Mouse (Mus musculus): ENCODE results near the gene Stmn3. TPM values are rescaled to one million over a fixed set of nuclear protein-coding genes. Genes with fewer than 3 reads are reported as not detected.

The Stmn3 gene
- polyA plus RNA-seq, 1 experiment from 2014 or later = 0.27 TPM

- DNase-seq (ENCODE audit: low spot score) = no peak
Measured at GRCm38 (mm10) chr2:181286629-181287337, 27.5 kb downstream of the Stmn3 start.

GRCm38 (mm10) chr2:181279968-181280367 is 34.3 kb downstream of the Stmn3 start:
- DNase-seq (ENCODE audit: low spot score) = no peak

GRCm38 (mm10) chr2:181277866-181278265 is 36.4 kb downstream of the Stmn3 start:
- no peak for DNase-seq (ENCODE audit: low spot score)

GRCm38 (mm10) chr2:181276766-181277165 is 37.5 kb downstream of the Stmn3 start:
- DNase-seq (ENCODE audit: low spot score) = no peak

- no peak for DNase-seq (ENCODE audit: low spot score)
Measured at GRCm38 (mm10) chr2:181274639-181275038, 39.7 kb downstream of the Stmn3 start.

- no peak for DNase-seq (ENCODE audit: low spot score)
Measured at GRCm38 (mm10) chr2:181273829-181274228, 40.5 kb downstream of the Stmn3 start.

- no peak for DNase-seq (ENCODE audit: low spot score)
Measured at GRCm38 (mm10) chr2:181272092-181272491, 42.2 kb downstream of the Stmn3 start.

- DNase-seq (ENCODE audit: low spot score) = no peak
Measured at GRCm38 (mm10) chr2:181266839-181267238, 47.5 kb downstream of the Stmn3 start.

Other genes starting within 250 kb of the Stmn3 start
- gene Kcnq2, start 179.2 kb downstream of the Stmn3 start, polyA plus RNA-seq (2015; fragmentation: Nextera tagmentation; extraction: Ambion mirVana) = 0.07 and 0.10 TPM in 2 replicates
- gene Eef1a2, start 157.5 kb downstream of the Stmn3 start, polyA plus RNA-seq (2015; fragmentation: Nextera tagmentation; extraction: Ambion mirVana) = not detected in 2 replicates
- gene Ppdpf, start 127.3 kb downstream of the Stmn3 start, polyA plus RNA-seq (2015; fragmentation: Nextera tagmentation; extraction: Ambion mirVana) = 270 and 288 TPM in 2 replicates
- gene Ptk6, start 111.7 kb downstream of the Stmn3 start, polyA plus RNA-seq (2015; fragmentation: Nextera tagmentation; extraction: Ambion mirVana) = 0.03 and 0.05 TPM in 2 replicates
- 0.24 and 0.30 TPM in 2 replicates for gene Srms, start 101.3 kb downstream of the Stmn3 start, polyA plus RNA-seq (2015; fragmentation: Nextera tagmentation; extraction: Ambion mirVana)
- 0.39 and 0.54 TPM in 2 replicates for gene Fndc11, start 94.5 kb downstream of the Stmn3 start, polyA plus RNA-seq (2015; fragmentation: Nextera tagmentation; extraction: Ambion mirVana)
- 5.0 TPM in 2 replicates for gene Helz2, start 72.5 kb downstream of the Stmn3 start, polyA plus RNA-seq (2015; fragmentation: Nextera tagmentation; extraction: Ambion mirVana)
- 11.8 and 14.1 TPM in 2 replicates for gene Gmeb2, start 26.5 kb downstream of the Stmn3 start, polyA plus RNA-seq (2015; fragmentation: Nextera tagmentation; extraction: Ambion mirVana)
- 31.9 and 37.6 TPM in 2 replicates for gene Rtel1, start 5.2 kb upstream of the Stmn3 start, polyA plus RNA-seq (2015; fragmentation: Nextera tagmentation; extraction: Ambion mirVana)
- 36.4 and 37.6 TPM in 2 replicates for gene Zgpat, start 50.4 kb upstream of the Stmn3 start, polyA plus RNA-seq (2015; fragmentation: Nextera tagmentation; extraction: Ambion mirVana)
- 55.8 and 68.0 TPM in 2 replicates for gene Arfrp1, start 50.9 kb upstream of the Stmn3 start, polyA plus RNA-seq (2015; fragmentation: Nextera tagmentation; extraction: Ambion mirVana)
- 35.7 and 40.7 TPM in 2 replicates for gene Lime1, start 65.6 kb upstream of the Stmn3 start, polyA plus RNA-seq (2015; fragmentation: Nextera tagmentation; extraction: Ambion mirVana)
- 2.4 and 2.8 TPM in 2 replicates for gene Zbtb46, start 144.9 kb upstream of the Stmn3 start, polyA plus RNA-seq (2015; fragmentation: Nextera tagmentation; extraction: Ambion mirVana)
- gene Abhd16b, start 178.7 kb upstream of the Stmn3 start, polyA plus RNA-seq (2015; fragmentation: Nextera tagmentation; extraction: Ambion mirVana) = 0.14 TPM in 1 of 2 replicates, not detected in the other
- gene Tpd52l2, start 182.6 kb upstream of the Stmn3 start, polyA plus RNA-seq (2015; fragmentation: Nextera tagmentation; extraction: Ambion mirVana) = 118 and 124 TPM in 2 replicates
- 76.1 and 86.7 TPM in 2 replicates for gene Dnajc5, start 206.0 kb upstream of the Stmn3 start, polyA plus RNA-seq (2015; fragmentation: Nextera tagmentation; extraction: Ambion mirVana)